Mouse (Mus musculus): ENCODE measurements around the gene Akap1. TPM values are rescaled to one million over a fixed set of nuclear protein-coding genes. Genes with fewer than 3 reads are reported as not detected.
A peak's percentile ranks its signal among the peaks of the same experiment; 100 is the strongest.

Gene Akap1
- total and polyA plus RNA-seq, 2 experiments from 2014 or later = 24.4 to 48.2 TPM

DNA sequence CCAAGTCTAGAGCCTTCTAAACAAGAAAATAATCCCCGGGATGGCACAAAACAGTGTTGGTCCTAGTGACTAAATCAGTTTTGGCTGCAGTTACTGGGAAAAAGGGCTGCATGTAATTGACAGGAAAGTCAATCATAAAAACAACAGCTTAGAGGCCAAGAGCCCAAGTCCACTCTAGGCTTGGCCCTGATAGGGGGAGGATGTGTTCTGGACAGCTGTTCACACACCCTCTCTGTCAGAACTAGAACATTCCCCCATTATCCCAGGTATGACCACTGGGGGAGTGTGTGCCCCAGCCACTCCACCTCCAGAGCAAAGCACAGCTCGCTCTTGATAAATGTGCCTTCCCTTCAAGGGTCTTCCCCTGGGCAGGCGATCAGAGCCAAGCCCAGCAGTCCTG lies 14.7 kb downstream of the Akap1 start:
- Histone ChIP-seq H3K4me3 (ENCODE audit: low read depth, low read length) (no peak overlapping the region), H3K9ac (replicated peaks; ENCODE audit: low read length, poor library complexity, severe bottlenecking) (no peak overlapping the region), H3K27me3 (ENCODE audit: insufficient read depth, low read length) (no peaks in the 10 kb centered on the region), H3K9me3 (ENCODE audit: low read length) (no peaks in the 10 kb centered on the region), H3K4me1 (ENCODE audit: insufficient read depth, low read length) (no peaks in the 10 kb centered on the region), H3K27ac (ENCODE audit: low read depth, low read length) (no peak overlapping the region), H3K4me2 (ENCODE audit: low read depth, low read length, poor library complexity, severe bottlenecking) (no peak overlapping the region), H3K36me3 (ENCODE audit: insufficient read depth, low read length) (peaks cover 9% of the 10 kb centered on the region; the same call in 1 of the 2 replicates)
- ATAC-seq (ENCODE audit: low FRiP score) (no peak), DNase-seq (ENCODE audit: low spot score) (peak; percentile 32)
- peak; percentile 55 for TF ChIP-seq CTCF (IDR thresholded peaks at IDR 0.05)
- 82% methylated on average over 3 of the region's 3 CpGs for WGBS

DNA sequence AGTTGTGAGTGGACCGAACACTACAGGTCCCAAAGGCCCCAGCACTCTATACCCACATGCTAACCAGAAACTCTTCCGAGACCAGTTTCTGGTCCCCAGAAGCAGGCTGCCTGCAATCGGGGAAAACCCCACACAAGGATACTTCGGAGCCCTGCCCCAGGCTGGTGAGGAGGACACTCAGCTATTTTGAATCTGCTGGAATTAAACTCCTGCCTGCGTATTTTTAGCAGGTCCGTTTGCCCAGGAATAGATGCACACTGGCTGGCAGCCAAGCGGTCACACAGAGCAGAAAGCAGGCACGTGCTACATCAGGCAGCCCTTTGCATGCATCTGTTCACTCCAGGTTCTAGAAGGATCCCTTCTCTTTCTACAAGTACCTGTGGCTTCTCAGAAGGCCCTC lies 15.1 kb downstream of the Akap1 start:
- no peaks in the 10 kb centered on the region for H3K27me3 ChIP-seq (ENCODE audit: insufficient read depth, low read length)
- DNase-seq (ENCODE audit: low spot score) = peak; percentile 41
- H3K27ac ChIP-seq (ENCODE audit: low read depth, low read length) = no peak overlapping the region
- no peaks in the 10 kb centered on the region for H3K4me1 ChIP-seq (ENCODE audit: insufficient read depth, low read length)
- H3K9ac ChIP-seq (replicated peaks; ENCODE audit: low read length, poor library complexity, severe bottlenecking) = no peak overlapping the region
- H3K4me3 ChIP-seq (ENCODE audit: low read depth, low read length) = no peak overlapping the region
- TF ChIP-seq CTCF (IDR thresholded peaks at IDR 0.05) = no peak
- H3K36me3 ChIP-seq (ENCODE audit: insufficient read depth, low read length) = peaks cover 12% of the 10 kb centered on the region; the same call in 1 of the 2 replicates
- H3K4me2 ChIP-seq (ENCODE audit: low read depth, low read length, poor library complexity, severe bottlenecking) = no peak overlapping the region
- ATAC-seq (ENCODE audit: low FRiP score) = no peak
- WGBS = 59% methylated on average over 8 of the region's 8 CpGs
- H3K9me3 ChIP-seq (ENCODE audit: low read length) = no peaks in the 10 kb centered on the region

- WGBS = 25% methylated on average over 5 of the region's 5 CpGs
- H3K27ac ChIP-seq (ENCODE audit: low read depth, low read length) = no peak overlapping the region
- ATAC-seq (ENCODE audit: low FRiP score) = no peak
These were observed 15.8 kb downstream of the Akap1 start for GRCm38 (mm10) chr11:88848590-88848989.

DNA sequence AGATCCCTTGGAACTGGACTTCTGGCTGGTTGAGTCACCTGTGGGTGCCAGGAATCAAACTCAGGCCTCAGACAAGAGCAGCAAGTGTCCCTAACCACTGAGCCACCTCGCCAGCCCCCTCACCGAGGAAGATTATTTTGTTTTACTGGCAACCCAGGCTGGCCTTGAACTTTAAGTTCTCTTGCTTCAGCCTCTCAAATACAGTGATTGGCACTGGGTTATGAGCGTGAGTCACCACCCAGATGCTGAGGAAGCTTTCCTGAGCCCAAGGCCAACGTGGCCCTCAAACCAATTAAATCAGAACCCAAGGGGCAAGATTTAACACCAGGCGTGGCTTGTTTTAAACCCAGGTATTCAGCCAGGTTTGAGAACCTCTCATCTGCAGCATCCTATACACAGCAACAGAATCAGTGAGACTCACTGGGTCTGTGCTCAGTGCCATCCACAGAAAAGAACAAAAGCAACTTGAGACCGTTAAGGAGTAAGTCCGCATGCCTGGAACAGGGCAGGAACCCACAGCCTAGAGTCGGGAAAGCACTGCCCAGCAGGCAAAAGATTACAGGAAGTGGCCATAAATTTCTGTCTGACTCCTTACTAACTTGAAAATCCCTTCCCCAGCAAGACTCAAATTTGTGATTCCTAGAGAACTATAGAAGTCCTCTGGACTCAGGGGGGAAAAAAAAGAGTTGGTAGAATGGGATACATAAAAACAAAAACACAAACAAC lies 16.9 kb downstream of the Akap1 start:
- Histone ChIP-seq H3K36me3 (ENCODE audit: insufficient read depth, low read length) (peaks cover 22% of the 10 kb centered on the region), H3K9ac (replicated peaks; ENCODE audit: low read length, poor library complexity, severe bottlenecking) (no peak overlapping the region), H3K27ac (ENCODE audit: low read depth, low read length) (no peak overlapping the region), H3K4me3 (ENCODE audit: low read depth, low read length) (no peak overlapping the region), H3K9me3 (ENCODE audit: low read length) (no peaks in the 10 kb centered on the region), H3K27me3 (ENCODE audit: insufficient read depth, low read length) (no peaks in the 10 kb centered on the region), H3K4me2 (ENCODE audit: low read depth, low read length, poor library complexity, severe bottlenecking) (no peak overlapping the region), H3K4me1 (ENCODE audit: insufficient read depth, low read length) (no peaks in the 10 kb centered on the region)
- TF ChIP-seq CTCF (IDR thresholded peaks at IDR 0.05) = no peak
- WGBS = 82% methylated on average over 8 of the region's 8 CpGs
- no peak for ATAC-seq (ENCODE audit: low FRiP score)
- DNase-seq (ENCODE audit: low spot score) = no peak

More at GRCm38 (mm10) chr11:88848590-88848989, 15.8 kb downstream of the Akap1 start:
- peaks cover 18% of the 10 kb centered on the region for H3K36me3 ChIP-seq (ENCODE audit: insufficient read depth, low read length)
- H3K4me2 ChIP-seq (ENCODE audit: low read depth, low read length, poor library complexity, severe bottlenecking) = no peak overlapping the region
- peak; percentile 62 for DNase-seq (ENCODE audit: low spot score)
- TF ChIP-seq CTCF (IDR thresholded peaks at IDR 0.05) = peak; percentile 70
- H3K9ac ChIP-seq (replicated peaks; ENCODE audit: low read length, poor library complexity, severe bottlenecking) = no peak overlapping the region
- no peaks in the 10 kb centered on the region for H3K4me1 ChIP-seq (ENCODE audit: insufficient read depth, low read length)
- H3K9me3 ChIP-seq (ENCODE audit: low read length) = no peaks in the 10 kb centered on the region
- H3K4me3 ChIP-seq (ENCODE audit: low read depth, low read length) = no peak overlapping the region
- H3K27me3 ChIP-seq (ENCODE audit: insufficient read depth, low read length) = no peaks in the 10 kb centered on the region

DNA sequence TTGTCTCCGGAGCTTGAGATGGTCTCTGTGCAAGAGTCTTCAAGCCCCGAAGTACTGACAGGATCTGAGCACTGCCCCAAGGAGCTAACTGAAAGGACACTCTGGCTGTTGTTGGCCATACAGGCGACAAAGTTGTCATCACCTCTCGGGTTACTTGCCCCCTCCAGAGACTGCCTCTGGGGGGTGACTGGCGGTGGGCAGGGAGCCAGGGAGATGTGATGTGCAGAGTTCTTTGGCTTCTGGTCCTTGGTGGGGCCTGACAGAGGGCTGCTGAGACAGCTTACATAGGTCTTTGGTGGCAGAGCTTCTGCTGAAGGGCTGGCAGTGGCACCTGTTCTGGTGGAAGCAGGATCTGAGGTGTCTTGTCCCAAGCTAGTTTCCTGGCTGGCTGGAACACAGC lies 20.0 kb downstream of the Akap1 start:
- H3K9me3 ChIP-seq (ENCODE audit: low read length) = no peaks in the 10 kb centered on the region
- H3K4me3 ChIP-seq (ENCODE audit: low read depth, low read length) = no peak overlapping the region
- H3K36me3 ChIP-seq (ENCODE audit: insufficient read depth, low read length) = peaks cover 23% of the 10 kb centered on the region
- DNase-seq (ENCODE audit: low spot score) (no peak), ATAC-seq (ENCODE audit: low FRiP score) (no peak)
- no peak overlapping the region for H3K9ac ChIP-seq (replicated peaks; ENCODE audit: low read length, poor library complexity, severe bottlenecking)
- no peaks in the 10 kb centered on the region for H3K27me3 ChIP-seq (ENCODE audit: insufficient read depth, low read length)
- H3K4me2 ChIP-seq (ENCODE audit: low read depth, low read length, poor library complexity, severe bottlenecking) = no peak overlapping the region
- no peaks in the 10 kb centered on the region for H3K4me1 ChIP-seq (ENCODE audit: insufficient read depth, low read length)
- 82% methylated on average over 5 of the region's 5 CpGs for WGBS
- H3K27ac ChIP-seq (ENCODE audit: low read depth, low read length) = no peak overlapping the region
- no peak for TF ChIP-seq CTCF (IDR thresholded peaks at IDR 0.05)

- H3K9ac ChIP-seq (replicated peaks; ENCODE audit: low read length, poor library complexity, severe bottlenecking) = no peak overlapping the region
- DNase-seq (ENCODE audit: low spot score) (no peak), ATAC-seq (ENCODE audit: low FRiP score) (no peak)
- no peak for TF ChIP-seq CTCF (IDR thresholded peaks at IDR 0.05)
- 92% methylated on average over 10 of the region's 10 CpGs for WGBS
- no peak overlapping the region for H3K4me2 ChIP-seq (ENCODE audit: low read depth, low read length, poor library complexity, severe bottlenecking)
- H3K9me3 ChIP-seq (ENCODE audit: low read length) = no peaks in the 10 kb centered on the region
- no peak overlapping the region for H3K4me3 ChIP-seq (ENCODE audit: low read depth, low read length)
- peaks cover 33% of the 10 kb centered on the region for H3K36me3 ChIP-seq (ENCODE audit: insufficient read depth, low read length)
- H3K27me3 ChIP-seq (ENCODE audit: insufficient read depth, low read length) = no peaks in the 10 kb centered on the region
- no peak overlapping the region for H3K27ac ChIP-seq (ENCODE audit: low read depth, low read length)
- no peaks in the 10 kb centered on the region for H3K4me1 ChIP-seq (ENCODE audit: insufficient read depth, low read length)
These were observed 21.1 kb downstream of the Akap1 start for GRCm38 (mm10) chr11:88843305-88843704.

Data from midbrain, postnatal 0 days (tissue).